Mouse (Mus musculus) G1E (cell line): Measurements from ENCODE around the gene Ints12.

Experiments
- CTCF ChIP-seq: IDR thresholded peaks from 2 replicates; pipeline ENCODE4 v1.5.1; 2012; ENCODE audit warnings: low read depth, low read length, inconsistent platforms, mixed read lengths
- GATA1 ChIP-seq: IDR thresholded peaks from 2 replicates; pipeline ENCODE4 v1.6.1; 2012; ENCODE audit warnings: borderline replicate concordance, low read length, inconsistent platforms, mixed read lengths
- GATA2 ChIP-seq: IDR thresholded peaks from 2 replicates; pipeline ENCODE4 v1.6.1; 2012; ENCODE audit warnings: low read depth, low read length, inconsistent platforms, borderline replicate concordance
- TAL1 ChIP-seq: conservative IDR thresholded peaks from 2 replicates; pipeline ENCODE4 v1.6.1; 2012; ENCODE audit warnings: low read depth, low read length, inconsistent platforms, mixed read lengths

- TF ChIP-seq CTCF (no peak), GATA1 (no peak), GATA2 (no peak), TAL1 (peak; percentile 92)
These were observed 60.0 kb downstream of the Ints12 start for GRCm38 (mm10) chr3:133151629-133152028.
